Mouse (Mus musculus) lung, embryonic 14.5 days (tissue): ENCODE measurements around the gene Map3k7. TPM values are rescaled to one million over a fixed set of nuclear protein-coding genes. Genes with fewer than 3 reads are reported as not detected.
A peak's percentile ranks its signal among the peaks of the same experiment; 100 is the strongest.

Experiments
- ATAC-seq: fragments of 200-750 bp; cut with Nextera tagmentation; 2 replicates; pipeline ENCODE4 v1.8.0; 2017; ENCODE audit warnings: mild to moderate bottlenecking, moderate TSS enrichment, moderate library complexity; ENCODE audit not compliant: insufficient read depth
- DNase-seq: peaks from one replicate; pipeline ENCODE4 v3.0.0-alpha.2; 2015
- H3K27ac ChIP-seq: fragments of 300-500 bp; sonication (generic); 2 replicates; pipeline ENCODE4 v1.5.1; 2014; ENCODE audit warnings: low read depth, mild to moderate bottlenecking, moderate library complexity
- H3K27me3 ChIP-seq: fragments of 300-500 bp; sonication (generic); 2 replicates; pipeline ENCODE4 v1.6.1; 2014; ENCODE audit warnings: low read length, control low read depth; ENCODE audit not compliant: insufficient read depth
- H3K36me3 ChIP-seq: fragments of 300-500 bp; sonication (generic); 2 replicates; pipeline ENCODE4 v1.6.1; 2014; ENCODE audit warnings: control low read depth; ENCODE audit not compliant: insufficient read depth
- H3K4me1 ChIP-seq: fragments of 300-500 bp; sonication (generic); 2 replicates; pipeline ENCODE4 v1.6.1; 2014; ENCODE audit warnings: antibody characterized with exemption, control low read depth; ENCODE audit not compliant: insufficient read depth
- H3K4me2 ChIP-seq: fragments of 300-500 bp; sonication (generic); 2 replicates; pipeline ENCODE4 v1.6.1; 2014; ENCODE audit warnings: mild to moderate bottlenecking
- H3K4me3 ChIP-seq: fragments of 300-500 bp; sonication (generic); 2 replicates; pipeline ENCODE4 v1.5.1; 2014; ENCODE audit warnings: low read depth, low read length
- H3K9ac ChIP-seq: fragments of 300-500 bp; sonication (generic); 2 replicates; pipeline ENCODE4 v1.6.1; 2014
- H3K9me3 ChIP-seq: fragments of 300-500 bp; sonication (generic); 2 replicates; pipeline ENCODE4 v1.6.1; 2016; ENCODE audit warnings: low read depth, low read length, control low read depth
- CTCF ChIP-seq: IDR thresholded peaks from 2 replicates; pipeline ENCODE4 v1.5.1; 2016; ENCODE audit warnings: antibody characterized with exemption, low read depth
- WGBS: fragments of 180-500 bp; shearing (Covaris S2); extraction: QIAGEN DNeasy Blood & Tissue Kit; methylation state at CpG from one replicate; pipeline ENCODE4 v1.1.7; 2014; 5-methylcytosine and 5-hydroxymethylcytosine counted together
- polyA plus RNA-seq: library from polyadenylated mRNA; unstranded; fragments of >200 nt; fragmentation: Nextera tagmentation; extraction: Ambion mirVana; gene quantifications from 2 replicates; pipeline ENCODE4 v1.2.1, GENCODE M21; 2014

Map3k7 gene
- polyA plus RNA-seq, 1 experiment from 2014 or later, result 47.5 TPM

GRCm38 (mm10) chr4:32060686-32061085, 96.8 kb downstream of the Map3k7 start:
- Histone ChIP-seq H3K27me3 (no peaks in the 10 kb centered on the region), H3K9me3 (no peaks in the 10 kb centered on the region), H3K27ac (no peak overlapping the region), H3K9ac (no peak overlapping the region), H3K4me1 (no peaks in the 10 kb centered on the region), H3K4me2 (no peak overlapping the region), H3K36me3 (no peaks in the 10 kb centered on the region), H3K4me3 (no peak overlapping the region)
- no peak for TF ChIP-seq CTCF
- WGBS, result 90% methylated on average over 4 of the region's 4 CpGs
- DNase-seq (no peak), ATAC-seq (no peak)

- ATAC-seq, result no peak
- no peak for DNase-seq
- no peaks in the 10 kb centered on the region for H3K27me3 ChIP-seq
- H3K4me2 ChIP-seq, result no peak overlapping the region
- H3K9ac ChIP-seq, result no peak overlapping the region
- H3K27ac ChIP-seq, result no peak overlapping the region
- H3K9me3 ChIP-seq, result no peaks in the 10 kb centered on the region
- 86% methylated on average over 4 of the region's 4 CpGs for WGBS
- no peaks in the 10 kb centered on the region for H3K4me1 ChIP-seq
- H3K4me3 ChIP-seq, result no peak overlapping the region
- H3K36me3 ChIP-seq, result no peaks in the 10 kb centered on the region
- TF ChIP-seq CTCF, result no peak
Observed at GRCm38 (mm10) chr4:32062381-32063059, 98.6 kb downstream of the Map3k7 start.

GRCm38 (mm10) chr4:32063291-32063690, 99.4 kb downstream of the Map3k7 start:
- 79% methylated on average over 3 of the region's 3 CpGs for WGBS
- no peak for TF ChIP-seq CTCF
- DNase-seq, result peak; percentile 38

More at GRCm38 (mm10) chr4:32063291-32063690, 99.4 kb downstream of the Map3k7 start:
- no peak for ATAC-seq
- H3K36me3 ChIP-seq, result no peaks in the 10 kb centered on the region
- no peak overlapping the region for H3K4me2 ChIP-seq
- H3K9me3 ChIP-seq, result no peaks in the 10 kb centered on the region
- H3K9ac ChIP-seq, result no peak overlapping the region
- no peak overlapping the region for H3K27ac ChIP-seq
- no peaks in the 10 kb centered on the region for H3K4me1 ChIP-seq
- H3K27me3 ChIP-seq, result no peaks in the 10 kb centered on the region
- H3K4me3 ChIP-seq, result no peak overlapping the region
